Mouse (Mus musculus) yolk sac, embryonic 10.5 days (tissue): ENCODE data around the gene Ip6k3.

Experiments
- DNase-seq: peaks from one replicate; pipeline ENCODE4 v3.0.0-alpha.2; 2017; ENCODE audit warnings: low spot score

The Ip6k3 gene

DNA sequence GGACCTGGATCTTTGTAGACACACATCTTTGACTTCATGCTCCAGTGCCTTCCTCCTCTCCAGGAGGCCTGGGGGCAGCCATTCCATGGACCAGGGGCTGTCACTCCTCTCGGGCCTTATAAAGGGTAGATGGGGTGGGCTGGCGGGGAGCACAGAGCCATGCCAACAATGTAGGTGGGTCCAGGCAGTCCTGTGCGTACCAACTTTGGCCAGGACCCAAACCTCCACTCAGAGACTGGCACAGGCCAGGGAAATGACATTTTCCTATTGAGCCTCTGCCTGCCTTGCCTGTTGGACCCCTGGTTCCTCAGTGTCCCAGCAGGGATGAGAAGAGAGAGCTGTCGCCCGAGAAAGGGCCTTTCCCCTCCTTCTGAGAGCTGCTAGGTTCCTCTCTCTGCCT, 14.8 kb upstream of the Ip6k3 start:
- no peak for DNase-seq

DNA sequence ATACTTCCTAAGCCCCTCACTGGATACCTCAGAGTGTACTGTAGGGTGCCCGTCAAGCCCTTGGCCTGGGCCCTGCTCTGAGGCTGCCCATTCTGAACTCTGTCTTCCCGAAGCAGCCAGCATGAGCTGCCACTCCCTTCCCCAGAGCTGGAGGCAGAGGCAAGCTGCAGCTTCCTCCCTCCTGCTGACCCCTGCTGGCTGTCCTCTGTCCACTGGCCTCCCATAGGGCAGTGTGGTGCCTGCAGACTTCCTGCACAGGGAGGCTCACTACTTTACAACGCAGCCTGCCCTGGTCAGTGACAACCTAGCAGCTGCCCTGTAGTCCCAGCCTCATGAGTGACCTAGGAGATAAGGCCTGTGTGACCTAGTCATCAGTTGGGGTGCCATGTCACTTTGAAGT, 14.1 kb upstream of the Ip6k3 start:
- no peak for DNase-seq

DNA sequence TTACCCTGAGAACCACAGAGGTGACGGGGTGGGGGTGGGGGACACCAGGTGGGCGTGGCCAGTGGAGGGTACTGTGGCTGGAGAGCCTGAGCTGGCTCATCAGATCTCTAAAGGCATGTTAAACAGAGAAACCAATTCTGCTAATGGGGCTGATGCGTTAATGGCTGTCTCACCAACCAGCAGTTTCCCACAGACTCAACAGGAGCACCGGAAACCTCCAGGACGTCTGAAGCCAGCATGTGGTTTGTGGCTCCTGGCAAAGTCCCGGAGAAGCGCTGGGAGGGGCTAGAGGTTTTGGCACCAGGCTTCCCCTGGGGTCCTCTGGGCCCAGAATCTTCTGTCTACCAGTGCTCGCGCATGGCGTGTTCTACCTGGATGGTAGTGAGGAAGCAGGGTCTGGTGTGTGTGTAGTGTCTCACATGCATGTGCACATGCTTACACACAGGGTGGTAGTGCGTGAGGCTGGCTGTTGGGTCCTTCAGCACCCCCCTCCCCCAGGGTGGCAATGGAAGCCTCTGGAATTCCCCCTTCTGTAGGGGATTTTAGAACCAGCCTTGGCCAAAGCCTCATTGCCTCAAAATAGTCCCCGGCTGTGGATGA, 12.2 kb upstream of the Ip6k3 start:
- DNase-seq, result no peak

DNA sequence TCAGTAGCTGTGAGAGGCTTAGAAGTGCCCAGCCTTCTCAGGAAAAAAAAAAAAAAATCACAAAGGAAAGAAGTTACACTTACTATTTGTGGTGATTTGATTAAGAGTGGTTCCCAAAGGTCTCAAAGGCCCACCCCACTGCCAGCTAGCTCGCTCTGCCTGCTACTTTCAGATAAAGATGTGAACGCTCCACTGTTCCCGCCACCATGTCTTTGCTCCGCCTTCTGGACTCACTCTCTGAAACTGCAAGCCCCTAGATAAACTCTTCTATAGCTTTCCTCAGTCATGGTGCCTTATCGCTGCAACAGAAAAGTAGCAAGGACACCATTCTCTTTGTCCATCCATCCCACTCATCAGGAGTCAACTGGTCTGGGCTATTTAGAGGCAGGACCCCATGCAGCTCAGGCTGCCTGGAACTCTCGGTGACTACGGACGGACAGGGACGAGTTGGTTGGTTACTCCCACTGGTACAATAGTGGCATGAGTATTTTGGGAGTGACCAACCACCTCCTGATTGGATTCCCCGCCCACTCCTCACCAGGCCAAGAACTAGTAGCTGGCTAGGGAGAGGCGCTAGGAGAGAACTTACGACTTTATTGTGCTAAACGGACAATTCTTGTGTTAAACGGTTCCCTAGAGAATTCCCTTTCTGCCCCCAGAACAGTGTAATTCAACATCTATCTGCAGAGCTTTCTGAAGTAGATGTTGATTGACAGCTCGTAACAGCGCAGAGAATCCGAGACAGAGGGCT, 11.0 kb upstream of the Ip6k3 start:
- no peak for DNase-seq

DNA sequence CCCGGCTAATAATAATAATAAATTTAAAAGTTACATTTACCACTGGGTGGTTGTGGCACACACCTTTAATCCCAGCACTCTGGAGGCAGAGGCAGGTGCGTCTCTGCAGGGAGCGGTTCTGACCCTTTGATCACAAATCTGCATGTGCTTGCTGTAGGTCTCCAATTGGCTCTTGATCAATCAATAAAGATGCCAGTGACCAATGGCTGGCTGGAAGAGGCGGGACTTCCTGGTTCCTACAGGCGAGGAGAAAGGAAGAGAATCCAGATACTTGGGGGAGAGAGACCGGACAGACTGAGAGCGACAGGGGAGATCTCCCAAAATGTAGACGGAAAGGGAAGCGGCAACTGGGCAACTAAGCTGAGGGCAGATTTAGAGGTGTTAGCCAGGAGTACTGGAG, 10.4 kb upstream of the Ip6k3 start:
- peak; percentile 72 for DNase-seq

DNA sequence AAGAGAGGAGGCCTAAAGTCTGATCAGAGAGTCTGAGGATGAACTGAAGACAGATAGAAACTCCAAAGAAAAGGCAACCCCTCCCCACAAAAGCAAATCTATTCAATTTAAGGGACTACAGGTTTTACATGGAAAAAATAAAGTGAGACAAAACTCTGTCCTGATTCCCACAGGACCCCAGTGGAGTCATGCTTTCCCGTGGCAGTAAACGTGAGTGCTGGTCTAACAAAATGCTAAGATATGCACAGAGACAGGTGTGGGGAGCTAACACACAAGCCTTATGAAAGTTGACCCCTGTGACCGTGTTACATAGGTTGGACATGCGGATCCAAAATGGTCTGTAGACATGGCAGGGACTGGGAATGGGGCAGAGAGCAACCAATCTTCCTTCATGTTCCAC, 9.2 kb upstream of the Ip6k3 start:
- no peak for DNase-seq

DNA sequence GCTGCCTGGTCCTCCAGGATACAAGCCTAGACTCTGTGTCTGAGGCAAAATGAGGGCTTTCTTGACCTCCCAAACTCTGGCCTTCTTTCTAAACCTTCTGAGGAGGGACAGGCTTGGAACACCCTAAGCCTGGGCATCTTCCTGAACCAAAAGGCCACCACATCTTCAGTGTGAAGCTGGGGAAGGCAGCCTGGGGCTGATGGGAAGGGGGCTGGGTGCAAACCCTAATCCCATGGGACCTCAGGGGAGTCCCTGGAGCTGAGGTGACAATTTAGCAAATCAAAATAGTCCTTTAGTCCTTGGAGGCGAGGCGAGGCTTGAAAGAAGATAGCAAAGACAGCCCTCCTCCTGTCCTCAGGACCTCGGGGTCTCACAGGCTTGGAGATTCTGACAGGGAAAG, 8.7 kb upstream of the Ip6k3 start:
- no peak for DNase-seq

DNA sequence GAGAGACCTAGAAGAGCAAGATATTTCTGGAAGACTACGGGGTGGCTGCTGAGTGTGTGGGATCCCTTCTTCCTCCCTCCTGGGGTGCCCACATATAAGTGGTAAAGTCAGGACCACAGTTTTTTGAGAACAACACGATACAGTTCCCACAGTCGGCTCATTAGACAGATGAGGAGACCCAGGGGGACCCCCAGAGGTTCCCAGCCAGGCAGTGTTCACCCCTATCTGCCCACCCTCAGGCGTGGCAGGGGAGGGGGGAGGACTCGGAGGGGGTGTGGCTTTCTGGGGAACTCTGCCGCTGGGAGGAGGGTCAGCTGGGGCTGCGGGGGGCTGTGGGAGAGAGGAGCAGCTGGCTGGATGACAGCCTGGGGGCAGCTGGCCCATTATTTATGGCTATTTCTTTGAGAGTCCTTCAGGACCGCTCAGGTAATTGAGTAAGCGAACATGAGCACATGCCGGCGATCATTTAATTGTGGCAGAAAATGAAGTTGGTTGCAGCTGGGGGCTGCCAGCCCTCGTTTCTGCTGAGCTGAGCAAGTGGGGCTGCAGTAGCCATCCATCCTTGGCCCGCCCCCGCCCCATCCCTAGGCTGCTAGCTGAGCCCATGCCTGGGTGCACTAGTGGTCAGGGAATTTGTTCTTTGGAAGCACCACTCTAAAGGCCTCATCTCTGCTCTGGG, 7.7 kb upstream of the Ip6k3 start:
- no peak for DNase-seq

DNA sequence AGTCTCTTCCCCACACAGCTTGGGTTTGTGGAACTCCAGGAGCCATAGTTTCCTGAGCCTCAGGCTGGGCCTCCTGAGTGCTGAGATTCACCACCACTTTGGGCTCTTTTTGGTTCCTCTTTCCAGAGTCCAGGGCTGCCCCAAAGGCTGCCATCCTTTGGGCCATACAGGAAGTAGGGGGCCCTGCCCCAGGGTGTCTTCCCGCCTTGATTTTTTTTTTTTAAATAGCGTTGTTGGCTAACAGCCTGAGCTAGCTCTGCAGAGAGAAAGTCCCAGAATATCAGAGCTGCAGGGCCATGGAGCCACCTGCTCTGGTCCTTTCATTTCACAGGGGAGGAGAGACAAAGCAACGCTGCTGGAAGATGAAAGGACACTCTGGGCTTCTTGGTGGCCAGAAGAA, 6.1 kb upstream of the Ip6k3 start:
- DNase-seq, result no peak

DNA sequence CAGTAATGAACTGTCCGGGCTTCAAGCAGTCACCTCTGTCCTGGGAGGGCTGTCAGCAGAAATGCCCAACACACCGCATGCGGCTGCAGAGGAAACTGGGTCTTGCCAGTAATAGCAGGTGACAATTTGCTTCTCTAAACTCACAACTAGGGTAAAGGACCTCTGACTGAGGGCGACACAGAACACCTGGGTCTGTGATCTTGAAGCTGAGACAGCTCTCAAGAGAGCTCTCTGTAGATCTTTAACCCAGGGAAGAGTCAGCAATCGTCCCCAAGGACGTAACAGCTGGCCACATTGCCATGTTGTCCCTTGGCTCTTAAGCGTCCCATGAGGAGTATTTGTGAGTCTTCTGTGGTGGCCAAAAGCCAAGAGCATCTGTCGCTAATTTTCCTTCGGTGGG, 4.9 kb upstream of the Ip6k3 start:
- DNase-seq, result no peak

DNA sequence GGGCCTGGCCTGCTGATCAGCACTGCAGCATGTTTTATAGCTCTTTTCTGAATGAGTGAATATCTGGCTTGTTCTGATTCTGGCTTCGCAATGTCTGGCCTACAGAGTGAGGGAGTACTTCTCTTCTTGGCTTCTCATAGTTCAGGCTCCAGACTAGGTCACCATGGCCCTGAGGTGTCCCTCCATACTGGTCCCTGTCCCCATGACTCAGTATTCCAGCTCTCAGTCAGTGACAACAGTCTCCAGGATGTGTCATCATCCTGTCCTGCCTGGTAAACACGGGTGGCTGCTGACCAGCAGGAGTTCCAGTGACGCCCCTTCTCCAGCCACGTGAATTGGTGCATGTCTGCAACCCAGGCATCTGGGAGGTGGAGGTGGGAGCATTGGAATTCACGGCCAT, 3.5 kb upstream of the Ip6k3 start:
- DNase-seq, result no peak

DNA sequence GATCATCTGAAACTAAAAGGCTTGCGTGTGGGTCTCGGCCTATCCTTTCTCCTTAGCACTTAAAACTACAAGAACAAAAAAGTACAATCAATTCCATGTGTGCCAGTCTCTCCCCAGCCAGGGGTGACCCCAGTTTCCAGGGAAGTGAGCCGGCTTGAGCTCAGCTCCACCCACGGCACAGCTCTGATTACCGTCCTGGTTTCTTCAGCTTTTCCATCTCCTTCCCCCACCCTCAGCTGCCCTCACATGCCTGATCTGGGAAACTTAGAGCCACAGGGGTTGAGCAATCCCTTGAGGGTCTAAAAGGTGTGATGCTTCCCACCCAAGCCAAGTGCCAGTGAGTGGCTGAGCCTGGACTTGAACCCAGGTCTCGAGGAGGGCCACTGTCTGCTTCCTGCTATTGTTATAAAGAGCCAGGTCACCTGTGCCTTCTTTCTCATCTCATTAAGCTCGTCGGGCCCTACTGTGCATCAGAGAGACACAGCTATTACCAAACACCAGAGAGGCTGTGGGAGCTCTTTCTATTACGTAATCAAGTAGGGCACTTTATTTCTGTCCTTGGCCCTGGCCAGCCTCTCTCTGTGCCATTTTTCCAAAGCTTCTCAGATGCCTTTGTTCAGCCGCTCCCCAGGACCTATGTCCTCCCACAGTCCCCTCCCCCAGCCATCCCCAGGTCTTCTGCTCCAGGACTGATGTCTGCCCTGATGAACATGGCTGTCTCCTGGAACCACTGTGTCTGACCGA, 2.5 kb upstream of the Ip6k3 start:
- DNase-seq, result no peak

DNA sequence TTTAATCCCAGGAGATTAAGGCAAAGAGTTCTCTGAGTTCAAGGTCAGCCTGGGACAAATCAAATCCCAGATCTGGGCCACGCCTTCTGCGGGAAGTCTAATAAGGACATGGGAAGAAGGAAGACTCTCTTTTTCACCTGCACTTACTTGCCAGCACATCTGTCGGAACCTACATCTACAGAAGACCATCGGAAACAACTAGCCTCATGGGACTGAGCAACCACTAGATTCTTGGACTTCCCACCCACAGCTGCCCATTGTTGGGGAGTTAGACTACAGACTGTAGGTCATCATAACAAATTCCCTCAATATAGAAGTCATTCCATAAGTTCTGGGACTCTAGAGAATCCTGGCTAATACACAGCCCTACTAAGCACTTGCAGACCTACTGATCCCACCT, 974 bp upstream of the Ip6k3 start:
- DNase-seq, result no peak

DNA sequence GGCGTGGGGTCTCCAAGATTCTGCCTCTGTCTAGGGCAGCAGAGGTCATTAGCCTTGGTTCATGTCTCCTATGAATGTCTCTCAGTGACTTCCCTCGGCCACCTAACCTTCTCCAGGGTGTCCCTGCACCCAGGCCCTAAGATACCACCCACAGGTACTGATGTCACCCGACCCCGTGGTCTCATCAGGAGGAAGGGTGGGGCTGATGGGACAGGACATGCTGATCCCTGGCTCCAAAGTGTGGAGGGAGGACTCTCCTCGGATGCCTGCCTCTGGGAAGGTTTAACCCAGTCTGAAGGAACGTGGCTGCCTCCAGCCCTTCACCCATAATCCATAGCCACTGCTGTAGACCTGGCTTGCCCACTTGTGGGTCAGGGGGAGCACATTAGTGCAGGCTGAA, 694 bp downstream of the Ip6k3 start:
- DNase-seq, result no peak

DNA sequence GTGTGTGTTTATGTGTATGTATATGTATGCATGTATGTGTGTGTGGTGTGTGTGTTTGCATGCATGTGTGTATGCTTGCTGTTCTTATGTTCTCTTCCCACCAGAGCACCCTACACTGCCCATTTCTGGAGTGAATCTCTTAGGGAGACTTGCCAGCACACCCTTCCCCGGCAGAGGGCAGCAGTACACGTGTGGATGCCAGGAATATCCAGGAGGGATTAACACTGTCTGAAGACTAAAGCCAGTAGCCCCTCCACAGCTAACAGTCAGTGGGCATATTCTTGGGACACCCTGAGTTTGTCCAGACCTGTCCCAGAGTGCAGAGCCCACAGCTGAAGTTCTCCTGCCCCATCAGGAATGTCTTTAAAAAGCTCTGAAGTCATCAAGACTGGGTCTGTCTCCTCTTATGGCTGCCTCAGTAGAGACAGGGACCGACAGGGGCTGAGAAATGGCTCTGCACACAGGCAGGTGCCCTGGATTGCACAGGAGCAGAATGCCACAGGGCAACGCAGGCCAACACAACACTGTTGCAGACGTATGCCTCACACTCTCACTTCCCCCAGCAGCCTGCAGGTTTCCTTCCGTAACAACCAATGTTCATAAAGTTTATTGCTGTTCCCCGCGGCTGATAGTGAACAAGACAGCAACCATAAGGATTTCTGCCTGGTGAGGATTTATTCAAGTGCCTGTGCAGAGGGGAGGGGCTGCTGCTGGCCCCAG, 2.4 kb downstream of the Ip6k3 start:
- no peak for DNase-seq

DNA sequence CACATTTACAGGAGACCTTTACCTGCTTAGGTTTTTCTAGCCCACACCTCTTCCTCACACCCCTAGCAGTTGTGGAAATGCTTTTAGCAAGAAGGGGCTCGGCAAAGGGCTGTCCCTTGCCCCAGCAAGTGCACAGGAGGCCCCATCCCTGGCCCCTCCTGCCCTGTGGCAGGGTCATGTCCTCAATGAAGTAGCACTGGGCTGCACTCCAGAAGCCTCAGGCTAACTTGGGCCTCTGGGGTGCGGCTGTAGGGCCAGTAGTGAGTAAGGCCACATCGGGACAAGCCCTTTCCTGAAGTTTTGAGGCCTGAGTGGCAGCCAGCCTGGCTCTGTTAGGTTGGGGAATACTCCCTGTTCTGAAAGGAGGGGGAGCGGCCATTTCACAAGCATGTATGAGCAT, 6.7 kb downstream of the Ip6k3 start:
- DNase-seq, result no peak

DNA sequence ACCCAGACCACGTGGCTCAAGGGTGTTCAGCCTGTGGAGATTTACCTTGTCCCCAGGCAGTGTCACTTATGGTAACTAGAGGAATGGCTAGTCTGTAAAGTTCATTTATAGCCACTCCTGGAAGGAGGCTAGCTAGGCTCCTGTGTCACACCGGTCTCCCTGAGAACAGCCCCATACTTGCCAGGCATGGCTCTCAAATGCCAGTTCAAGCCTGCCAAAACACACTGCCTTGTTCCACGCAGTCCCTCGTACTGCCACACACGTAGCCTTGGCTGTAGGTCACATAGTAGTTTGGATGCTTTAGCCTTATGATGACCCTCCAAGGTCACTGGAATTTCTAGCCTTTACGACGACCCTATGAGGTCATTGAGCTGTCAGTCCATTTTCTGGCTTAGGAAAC, 8.4 kb downstream of the Ip6k3 start:
- DNase-seq, result no peak

DNA sequence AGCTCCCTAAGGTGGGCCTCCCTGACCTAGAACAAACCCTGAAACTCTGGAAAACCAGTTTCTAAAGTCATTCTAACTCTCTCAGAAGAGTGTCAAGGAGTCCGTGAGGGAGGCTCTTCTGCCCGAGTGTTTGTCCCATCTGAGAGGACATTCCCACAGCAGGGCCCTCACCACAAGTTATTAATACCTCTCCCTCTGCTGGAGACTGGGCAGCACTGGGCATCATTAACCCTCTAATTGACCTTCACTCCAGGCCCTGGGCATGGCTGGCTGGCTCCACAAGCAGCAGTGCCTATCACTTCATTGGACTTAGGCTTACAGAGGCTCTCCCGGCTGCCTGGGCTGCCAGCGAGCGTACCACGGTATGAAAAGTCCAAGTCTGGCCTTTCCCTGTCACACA, 9.2 kb downstream of the Ip6k3 start:
- no peak for DNase-seq

DNA sequence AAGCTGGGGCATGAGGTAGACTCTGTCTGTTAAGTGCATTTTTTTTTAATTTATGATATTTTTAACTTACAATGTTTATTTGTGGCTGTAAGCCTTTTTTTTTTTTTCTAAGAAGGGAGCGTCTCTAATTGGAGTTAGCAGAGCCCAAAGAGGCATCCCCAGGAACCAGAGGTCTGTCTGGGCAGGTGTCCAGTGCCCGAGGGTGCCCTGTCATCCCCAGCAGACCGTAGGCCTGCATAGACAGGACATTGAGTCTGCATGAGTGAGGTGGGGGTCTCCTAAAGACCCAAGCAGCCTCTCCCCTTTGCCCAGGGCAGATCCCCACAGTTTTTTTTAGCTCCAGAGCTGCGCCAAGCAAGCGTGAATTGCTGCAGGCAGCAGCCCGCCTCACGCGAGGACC, 11.8 kb downstream of the Ip6k3 start:
- DNase-seq, result no peak

DNA sequence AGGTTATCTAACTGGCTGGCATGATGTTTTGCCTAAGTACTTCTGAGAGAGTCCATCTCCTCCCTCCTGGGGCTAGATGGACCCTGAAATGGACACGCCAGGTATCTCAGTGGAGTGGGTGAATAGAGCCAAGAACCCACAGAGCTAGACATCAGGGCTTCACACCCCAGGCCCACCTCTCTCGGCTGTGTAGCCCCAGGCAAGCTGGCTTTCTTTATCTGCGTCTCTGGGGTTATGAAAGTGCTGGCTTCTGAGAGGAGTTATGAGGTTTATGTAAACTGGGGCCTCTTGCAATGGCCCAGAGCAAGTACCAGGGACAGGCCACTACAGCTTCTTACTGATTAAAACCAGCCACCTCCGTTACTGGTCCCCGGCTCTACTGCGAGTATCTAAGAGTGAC, 12.7 kb downstream of the Ip6k3 start:
- DNase-seq, result no peak

DNA sequence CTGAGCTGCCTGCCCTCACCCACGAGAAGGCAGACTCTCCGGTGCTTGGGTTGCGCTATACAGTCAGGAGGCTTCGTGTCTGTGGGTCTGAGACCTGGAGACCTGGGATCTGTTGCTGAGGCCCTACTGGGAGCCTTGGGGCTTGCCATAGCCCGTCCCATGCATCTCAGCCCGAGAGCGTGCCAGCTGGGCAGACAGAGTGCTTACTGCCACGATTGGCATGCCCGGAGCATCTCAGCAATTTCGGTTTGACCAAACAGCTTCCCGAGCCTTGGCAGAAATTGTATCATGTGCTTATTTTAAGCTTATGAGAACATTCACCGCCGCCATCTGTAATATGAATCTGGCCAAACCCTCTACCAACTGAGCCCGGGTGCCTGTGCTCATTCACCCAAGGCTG, 13.3 kb downstream of the Ip6k3 start:
- DNase-seq, result no peak

DNA sequence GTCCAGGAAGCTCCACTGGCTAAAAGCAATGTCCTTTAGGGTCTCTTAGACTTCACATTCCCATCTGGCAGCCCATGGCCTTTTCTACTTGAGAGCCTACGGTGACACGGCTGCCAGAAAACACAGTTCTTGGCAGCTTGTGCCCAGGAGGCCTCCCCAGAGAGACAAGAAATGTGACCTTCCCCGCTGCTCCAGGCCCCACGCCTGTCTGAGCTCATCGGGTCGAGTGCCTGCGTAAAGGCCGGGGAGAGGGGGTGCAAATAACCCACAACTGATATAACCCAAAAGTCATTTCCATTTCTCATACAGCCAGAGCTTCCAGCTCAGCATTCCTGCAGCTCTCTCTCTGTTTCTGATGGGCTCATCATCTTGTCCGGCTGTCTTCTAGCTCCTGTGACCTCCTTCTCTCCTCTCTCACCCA, 13.8 kb downstream of the Ip6k3 start:
- DNase-seq, result no peak
